Mouse (Mus musculus) MEL (cell line): ENCODE measurements around the gene Canx.

Experiments used
- CHD2 ChIP-seq: IDR thresholded peaks from 2 replicates; pipeline ENCODE4 v1.6.1; 2011; ENCODE audit warnings: low read length, improper control_type of control experiment
- E2F4 ChIP-seq: IDR thresholded peaks from 2 replicates; pipeline ENCODE4 v1.6.1; 2011; ENCODE audit warnings: low read depth, low read length, improper control_type of control experiment, borderline replicate concordance
- GATA1 ChIP-seq: IDR thresholded peaks from 2 replicates; pipeline ENCODE4 v1.6.1; 2011; ENCODE audit warnings: low read depth, low read length, improper control_type of control experiment
- HCFC1 ChIP-seq: IDR thresholded peaks from 2 replicates; pipeline ENCODE4 v1.6.1; 2012; ENCODE audit warnings: low read depth, mild to moderate bottlenecking, inconsistent platforms, low read length, improper control_type of control experiment, moderate library complexity
- RCOR1 ChIP-seq: IDR thresholded peaks from 2 replicates; pipeline ENCODE4 v1.6.1; 2012; ENCODE audit warnings: low read depth, mild to moderate bottlenecking, inconsistent platforms, low read length, improper control_type of control experiment
- TAL1 ChIP-seq: IDR thresholded peaks from 2 replicates; pipeline ENCODE4 v1.6.1; 2012; ENCODE audit warnings: mild to moderate bottlenecking, inconsistent platforms, low read length, moderate library complexity, mixed read lengths
- USF1 ChIP-seq: IDR thresholded peaks from 2 replicates; pipeline ENCODE4 v1.6.1; 2014; ENCODE audit warnings: low read depth, mild to moderate bottlenecking, inconsistent platforms, low read length, improper control_type of control experiment, moderate library complexity
- ZKSCAN1 ChIP-seq: IDR thresholded peaks from 2 replicates; pipeline ENCODE4 v1.6.1; 2012; ENCODE audit warnings: low read depth, mild to moderate bottlenecking, inconsistent platforms, low read length, improper control_type of control experiment, moderate library complexity

DNA sequence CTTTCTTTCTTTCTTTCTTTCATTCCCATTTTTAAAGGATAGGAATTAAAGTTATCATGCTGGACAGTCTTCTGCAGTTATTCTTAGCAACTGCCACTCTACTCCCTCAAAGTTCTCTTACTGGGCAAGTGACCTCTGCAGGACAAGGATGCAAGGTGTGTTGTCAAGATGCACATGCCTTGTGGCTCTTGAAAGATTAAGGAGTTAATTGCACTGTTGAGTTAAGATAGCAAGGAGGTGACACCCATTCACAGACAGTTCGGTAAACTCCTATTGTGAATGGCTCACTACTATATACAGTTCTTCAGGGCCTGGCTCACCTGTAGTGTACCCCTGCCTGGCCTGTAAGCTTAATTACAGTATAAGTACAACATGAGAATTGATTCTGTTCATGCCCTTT lies 1.6 kb downstream of the Canx start:
- TF ChIP-seq RCOR1 (0 out of 2 replicates have a peak, but pooled peaks have one; percentile 27), E2F4 (0 out of 2 replicates have a peak, but pooled peaks have one; percentile 31), CHD2 (no peak), GATA1 (peak; percentile 77), TAL1 (peak; percentile 82), USF1 (no peak), HCFC1 (peak; percentile 59), ZKSCAN1 (no peak)
